Mouse (Mus musculus) forebrain, postnatal 0 days (tissue): ENCODE results near the gene Rgl3. TPM values are rescaled to one million over a fixed set of nuclear protein-coding genes. Genes with fewer than 3 reads are reported as not detected.

Source experiments
- ATAC-seq: fragments of 200-750 bp; cut with Nextera tagmentation; 2 replicates; pipeline ENCODE4 v1.8.0; 2017; ENCODE audit warnings: mild to moderate bottlenecking, moderate library complexity
- DNase-seq: peaks from one replicate; pipeline ENCODE4 v3.0.0-alpha.2; 2015
- H3K27ac ChIP-seq: fragments of 300-500 bp; sonication (generic); 2 replicates; pipeline ENCODE4 v1.5.1; 2014; ENCODE audit warnings: low read depth, mild to moderate bottlenecking, antibody characterized with exemption, low read length, moderate library complexity, mixed read lengths
- H3K27me3 ChIP-seq: fragments of 300-500 bp; sonication (generic); 2 replicates; pipeline ENCODE4 v1.6.1; 2014; ENCODE audit warnings: mild to moderate bottlenecking, low read length, mixed read lengths; ENCODE audit not compliant: insufficient read depth
- H3K36me3 ChIP-seq: fragments of 300-500 bp; sonication (generic); 2 replicates; pipeline ENCODE4 v1.6.1; 2014; ENCODE audit warnings: mild to moderate bottlenecking, moderate library complexity; ENCODE audit not compliant: insufficient read depth
- H3K4me1 ChIP-seq: fragments of 300-500 bp; sonication (generic); 2 replicates; pipeline ENCODE4 v1.6.1; 2014; ENCODE audit warnings: antibody characterized with exemption; ENCODE audit not compliant: insufficient read depth
- H3K4me2 ChIP-seq: fragments of 300-500 bp; sonication (generic); 2 replicates; pipeline ENCODE4 v1.6.1; 2014; ENCODE audit warnings: low read depth, mild to moderate bottlenecking, moderate library complexity
- H3K4me3 ChIP-seq: fragments of 300-500 bp; sonication (generic); 2 replicates; pipeline ENCODE4 v1.5.1; 2014; ENCODE audit warnings: low read depth, low read length, mixed read lengths
- H3K9ac ChIP-seq: fragments of 300-500 bp; sonication (generic); 2 replicates; pipeline ENCODE4 v1.6.1; 2014; ENCODE audit warnings: mild to moderate bottlenecking
- H3K9me3 ChIP-seq: fragments of 300-500 bp; sonication (generic); 2 replicates; pipeline ENCODE4 v1.6.1; 2016; ENCODE audit warnings: low read length
- CTCF ChIP-seq: sonication (generic); IDR thresholded peaks from 2 replicates; pipeline ENCODE4 v1.5.1; 2016; ENCODE audit warnings: antibody characterized with exemption, control low read depth, low read depth
- WGBS: fragments of 180-500 bp; shearing (Covaris S2); extraction: QIAGEN DNeasy Blood & Tissue Kit; methylation state at CpG from one replicate; pipeline ENCODE4 v1.1.7; 2014; 5-methylcytosine and 5-hydroxymethylcytosine counted together
- polyA plus RNA-seq: library from polyadenylated mRNA; unstranded; fragments of >200 nt; fragmentation: Nextera tagmentation; extraction: Ambion mirVana; gene quantifications from 2 replicates; pipeline ENCODE4 v1.2.1, GENCODE M21; 2015
- total RNA-seq: library from RNA; depleted of rRNA; stranded (reverse); fragments of >200 nt; gene quantifications from 2 replicates; pipeline ENCODE4 v1.2.3, GENCODE M21; 2014; rRNA removed

Rgl3 gene
- total and polyA plus RNA-seq, 2 experiments from 2014 or later: 0.24 to 1.0 TPM

DNA sequence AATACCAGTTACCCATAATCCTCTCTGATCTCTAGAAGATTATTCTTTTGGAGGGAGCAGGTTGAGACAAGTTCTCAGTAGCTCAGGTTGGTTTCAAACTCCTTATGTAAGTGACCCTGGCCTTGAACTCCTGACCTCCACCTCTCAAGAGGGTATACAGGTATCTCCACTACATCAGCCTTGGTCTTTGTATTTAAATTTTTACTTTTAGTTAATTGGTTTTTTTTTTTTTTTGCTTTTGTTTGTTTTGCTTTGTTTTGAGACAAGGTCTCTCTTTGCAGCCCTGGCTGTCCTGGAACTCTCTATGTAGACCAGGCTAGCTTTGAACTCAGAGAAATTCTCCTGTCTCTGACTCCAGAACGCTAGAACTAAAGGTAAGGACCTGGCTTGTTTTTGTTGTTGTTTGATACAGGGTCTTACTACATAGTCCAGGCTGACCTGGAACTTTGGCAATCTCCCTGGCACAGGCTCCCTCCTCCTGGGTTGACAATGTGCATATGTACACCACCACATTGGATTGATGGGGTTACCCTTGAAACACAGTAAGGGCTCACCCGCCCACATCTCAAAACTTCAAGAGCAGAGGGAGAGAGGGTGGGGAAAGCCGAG is 65.7 kb downstream of the Rgl3 start:
- 73% methylated on average over 3 of the region's 3 CpGs for WGBS
- no peak for ATAC-seq
- no peak for TF ChIP-seq CTCF

DNA sequence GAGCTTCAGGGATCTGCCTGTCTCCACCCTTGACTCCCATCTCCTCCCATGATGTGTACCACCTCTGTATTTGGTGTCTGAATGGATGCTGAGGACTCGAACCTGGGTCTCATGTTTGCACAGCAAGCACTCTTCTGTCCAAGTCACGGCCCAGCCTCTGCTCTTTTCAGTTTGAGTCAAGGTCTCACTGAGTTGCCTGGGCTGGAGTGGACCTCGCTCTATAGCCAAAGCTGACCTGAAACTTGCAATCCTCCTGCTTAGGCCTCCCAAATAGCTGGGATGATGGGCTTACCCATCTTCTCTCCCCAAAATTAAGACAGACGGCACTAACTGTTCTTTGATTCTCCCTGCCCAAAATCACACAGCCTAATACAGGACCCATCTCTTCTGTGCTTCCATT is 66.2 kb downstream of the Rgl3 start:
- no peaks in the 10 kb centered on the region for H3K9me3 ChIP-seq
- no peak overlapping the region for H3K4me3 ChIP-seq
- DNase-seq: no peak
- ATAC-seq: no peak
- TF ChIP-seq CTCF: no peak
- H3K4me1 ChIP-seq: peaks cover 10% of the 10 kb centered on the region; the same call in 1 of the 2 replicates
- 96% methylated on average over 4 of the region's 4 CpGs for WGBS
- 0 out of 2 replicates have a peak, but pooled peaks cover 3% of the 10 kb centered on the region for H3K36me3 ChIP-seq
- no peak overlapping the region for H3K27ac ChIP-seq
- no peak overlapping the region for H3K4me2 ChIP-seq
- no peaks in the 10 kb centered on the region for H3K27me3 ChIP-seq
- H3K9ac ChIP-seq: no peak overlapping the region

More for the DNA sequence above, 65.7 kb downstream of the Rgl3 start:
- DNase-seq: no peak
- Histone ChIP-seq H3K27me3 (no peaks in the 10 kb centered on the region), H3K36me3 (0 out of 2 replicates have a peak, but pooled peaks cover 3% of the 10 kb centered on the region), H3K9ac (no peak overlapping the region), H3K27ac (no peak overlapping the region), H3K4me1 (peaks cover 10% of the 10 kb centered on the region; the same call in 1 of the 2 replicates), H3K4me2 (no peak overlapping the region), H3K4me3 (no peak overlapping the region), H3K9me3 (no peaks in the 10 kb centered on the region)

Other genes starting within 250 kb of the Rgl3 start
- gene Spc24, start 229.1 kb downstream of the Rgl3 start, total RNA-seq: 7.7 and 8.2 TPM in 2 replicates
- gene Spc24, start 229.1 kb downstream of the Rgl3 start, polyA plus RNA-seq: 13.5 and 14.3 TPM in 2 replicates
- 8.5 and 12.4 TPM in 2 replicates for gene Kank2, start 190.7 kb downstream of the Rgl3 start, total RNA-seq
- 2.2 and 2.3 TPM in 2 replicates for gene Kank2, start 190.7 kb downstream of the Rgl3 start, polyA plus RNA-seq
- not detected in 2 replicates for gene Angptl8, start 153.9 kb downstream of the Rgl3 start, total RNA-seq
- gene Angptl8, start 153.9 kb downstream of the Rgl3 start, polyA plus RNA-seq: 0.18 TPM in 1 of 2 replicates, not detected in the other
- 6.0 and 15.2 TPM in 2 replicates for gene Dock6, start 136.8 kb downstream of the Rgl3 start, total RNA-seq
- gene Dock6, start 136.8 kb downstream of the Rgl3 start, polyA plus RNA-seq: 5.7 and 8.3 TPM in 2 replicates
- gene Rab3d, start 71.3 kb downstream of the Rgl3 start, total RNA-seq: 23.7 and 26.7 TPM in 2 replicates
- 23.0 and 28.7 TPM in 2 replicates for gene Rab3d, start 71.3 kb downstream of the Rgl3 start, polyA plus RNA-seq
- gene Ccdc159, start 62.0 kb downstream of the Rgl3 start, total RNA-seq: 8.6 and 13.6 TPM in 2 replicates
- gene Ccdc159, start 62.0 kb downstream of the Rgl3 start, polyA plus RNA-seq: 3.5 and 4.1 TPM in 2 replicates
- 42.0 and 47.1 TPM in 2 replicates for gene Tmem205, start 61.9 kb downstream of the Rgl3 start, total RNA-seq
- gene Tmem205, start 61.9 kb downstream of the Rgl3 start, polyA plus RNA-seq: 52.8 and 65.9 TPM in 2 replicates
- 97.9 and 108 TPM in 2 replicates for gene Plppr2, start 52.4 kb downstream of the Rgl3 start, total RNA-seq
- gene Plppr2, start 52.4 kb downstream of the Rgl3 start, polyA plus RNA-seq: 122 and 144 TPM in 2 replicates
- 28.2 and 37.7 TPM in 2 replicates for gene Swsap1, start 33.7 kb downstream of the Rgl3 start, total RNA-seq
- gene Swsap1, start 33.7 kb downstream of the Rgl3 start, polyA plus RNA-seq: 7.0 and 7.3 TPM in 2 replicates
- gene Epor, start 25.9 kb downstream of the Rgl3 start, total RNA-seq: 0.24 and 1.0 TPM in 2 replicates
- gene Epor, start 25.9 kb downstream of the Rgl3 start, polyA plus RNA-seq: 2.2 and 2.4 TPM in 2 replicates
- 5.7 and 6.0 TPM in 2 replicates for gene Ccdc151, start 13.2 kb upstream of the Rgl3 start, total RNA-seq
- 5.5 and 6.4 TPM in 2 replicates for gene Ccdc151, start 13.2 kb upstream of the Rgl3 start, polyA plus RNA-seq
- gene Prkcsh, start 13.4 kb upstream of the Rgl3 start, total RNA-seq: 83.2 and 86.5 TPM in 2 replicates
- 48.9 and 67.4 TPM in 2 replicates for gene Prkcsh, start 13.4 kb upstream of the Rgl3 start, polyA plus RNA-seq
- 159 and 191 TPM in 2 replicates for gene Elavl3, start 62.6 kb upstream of the Rgl3 start, total RNA-seq
- 51.3 and 74.7 TPM in 2 replicates for gene Elavl3, start 62.6 kb upstream of the Rgl3 start, polyA plus RNA-seq
- gene Gm49318, start 81.8 kb upstream of the Rgl3 start, total RNA-seq: not detected in 2 replicates
- not detected in 2 replicates for gene Gm49318, start 81.8 kb upstream of the Rgl3 start, polyA plus RNA-seq
- gene Zfp653, start 81.9 kb upstream of the Rgl3 start, total RNA-seq: 31.0 and 32.3 TPM in 2 replicates
- 13.3 and 16.3 TPM in 2 replicates for gene Zfp653, start 81.9 kb upstream of the Rgl3 start, polyA plus RNA-seq
- gene Ecsit, start 96.0 kb upstream of the Rgl3 start, total RNA-seq: 55.2 and 59.2 TPM in 2 replicates
- 64.1 and 64.7 TPM in 2 replicates for gene Ecsit, start 96.0 kb upstream of the Rgl3 start, polyA plus RNA-seq
- 0.24 TPM in 1 of 2 replicates, not detected in the other for gene Cnn1, start 109.8 kb upstream of the Rgl3 start, total RNA-seq
- gene Cnn1, start 109.8 kb upstream of the Rgl3 start, polyA plus RNA-seq: 0.24 and 0.86 TPM in 2 replicates
- 122 and 137 TPM in 2 replicates for gene Elof1, start 127.7 kb upstream of the Rgl3 start, total RNA-seq
- gene Elof1, start 127.7 kb upstream of the Rgl3 start, polyA plus RNA-seq: 165 and 170 TPM in 2 replicates
- gene Acp5, start 146.3 kb upstream of the Rgl3 start, total RNA-seq: 3.9 TPM in 1 of 2 replicates, not detected in the other
- gene Acp5, start 146.3 kb upstream of the Rgl3 start, polyA plus RNA-seq: 0.41 and 0.88 TPM in 2 replicates
- 27.8 and 35.2 TPM in 2 replicates for gene Pigyl, start 167.4 kb upstream of the Rgl3 start, total RNA-seq
- gene Pigyl, start 167.4 kb upstream of the Rgl3 start, polyA plus RNA-seq: 112 and 143 TPM in 2 replicates
- 0.14 and 0.15 TPM in 2 replicates for gene Zfp872, start 198.6 kb upstream of the Rgl3 start, total RNA-seq
- gene Zfp872, start 198.6 kb upstream of the Rgl3 start, polyA plus RNA-seq: 0.16 and 0.26 TPM in 2 replicates
- gene Zfp809, start 236.3 kb upstream of the Rgl3 start, total RNA-seq: 10.3 and 11.0 TPM in 2 replicates
- gene Zfp809, start 236.3 kb upstream of the Rgl3 start, polyA plus RNA-seq: 3.8 and 6.8 TPM in 2 replicates